Mouse (Mus musculus) liver, embryonic 11.5 days (tissue): ENCODE measurements at regions not wholly inside any gene's neighbourhood (a gene's known extent, or its start where the extent isn't known, plus 50 kb on each side); places are given as distances from the start of the nearest gene placed in this dataset.

ENCODE experiments used
- ATAC-seq: fragments of 200-750 bp; cut with Nextera tagmentation; replicated peaks from 2 replicates; pipeline ENCODE4 v1.8.0; 2017; ENCODE audit warnings: moderate number of reproducible peaks, mild to moderate bottlenecking, moderate TSS enrichment, moderate library complexity; ENCODE audit not compliant: low FRiP score
- DNase-seq: peaks from one replicate; pipeline ENCODE4 v3.0.0-alpha.2; 2017; ENCODE audit warnings: low spot score
- H3K27ac ChIP-seq: fragments of 300-500 bp; sonication (generic); 2 replicates; pipeline ENCODE4 v1.5.1; 2014; ENCODE audit warnings: mild to moderate bottlenecking, low read depth, low read length, control low read depth
- H3K27me3 ChIP-seq: fragments of 300-500 bp; sonication (generic); replicated peaks from 2 replicates; pipeline ENCODE4 v1.6.1; 2014; ENCODE audit warnings: low read length, mixed read lengths; ENCODE audit not compliant: control insufficient read depth, insufficient read depth
- H3K36me3 ChIP-seq: fragments of 300-500 bp; sonication (generic); 2 replicates; pipeline ENCODE4 v1.6.1; 2014; ENCODE audit warnings: mild to moderate bottlenecking, low read length, moderate library complexity, mixed read lengths; ENCODE audit not compliant: control insufficient read depth, insufficient read depth
- H3K4me1 ChIP-seq: fragments of 300-500 bp; sonication (generic); replicated peaks from 2 replicates; pipeline ENCODE4 v1.6.1; 2014; ENCODE audit warnings: low read length, mixed read lengths; ENCODE audit not compliant: control insufficient read depth, insufficient read depth
- H3K4me2 ChIP-seq: fragments of 300-500 bp; sonication (generic); 2 replicates; pipeline ENCODE4 v1.6.1; 2014; ENCODE audit warnings: mild to moderate bottlenecking, control low read depth, moderate library complexity
- H3K4me3 ChIP-seq: fragments of 300-500 bp; sonication (generic); 2 replicates; pipeline ENCODE4 v1.5.1; 2014; ENCODE audit warnings: low read depth, low read length, control low read depth
- H3K9ac ChIP-seq: fragments of 300-500 bp; sonication (generic); 2 replicates; pipeline ENCODE4 v1.6.1; 2014; ENCODE audit warnings: low read depth, low read length, control low read depth
- H3K9me3 ChIP-seq: fragments of 300-500 bp; sonication (generic); 2 replicates; pipeline ENCODE4 v1.6.1; 2016; ENCODE audit warnings: low read length, inconsistent platforms, mixed read lengths; ENCODE audit not compliant: control insufficient read depth
- WGBS: fragments of 180-500 bp; shearing (Covaris S2); extraction: QIAGEN DNeasy Blood & Tissue Kit; methylation state at CpG from one replicate; pipeline ENCODE4 v1.1.7; 2014; 5-methylcytosine and 5-hydroxymethylcytosine counted together

DNA sequence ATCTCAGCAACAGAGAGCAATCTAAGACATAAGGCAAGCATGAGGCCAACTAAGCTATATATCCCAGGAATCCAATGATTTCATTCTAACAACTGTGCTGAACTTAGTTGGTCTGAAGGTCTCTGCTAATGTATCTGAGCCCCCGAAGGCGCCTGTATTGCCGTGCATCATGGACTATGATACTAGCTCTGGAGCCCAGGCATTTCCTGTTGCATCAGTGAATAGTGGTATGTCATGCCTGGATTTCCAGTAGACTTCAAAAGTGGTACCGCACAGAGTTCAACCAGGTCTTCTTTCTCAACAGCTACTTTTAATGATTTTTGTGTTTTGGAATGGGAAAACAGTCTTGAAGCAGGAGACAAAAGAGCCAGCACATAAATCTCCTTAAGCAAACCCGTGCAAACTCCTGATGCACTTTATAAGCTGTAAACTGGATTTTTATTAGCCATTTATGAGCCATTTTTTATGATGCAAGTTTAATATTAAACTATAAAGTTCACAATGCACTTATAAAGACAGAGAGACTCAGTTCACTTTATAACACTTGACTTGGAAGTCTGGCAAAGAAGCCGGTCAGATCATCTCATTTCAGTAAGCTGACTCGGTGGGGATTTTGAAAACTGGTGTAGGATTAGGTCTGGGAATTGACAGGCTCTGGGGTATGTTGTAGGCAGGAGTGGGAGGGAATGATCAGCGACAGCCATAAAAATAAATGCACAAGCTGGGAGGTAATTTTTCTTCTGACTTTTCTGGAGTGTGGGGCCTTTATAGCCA, 646.8 kb upstream of the Auts2 start:
- Histone ChIP-seq H3K27ac (no peak overlapping the region), H3K36me3 (no peaks in the 10 kb centered on the region), H3K4me1 (no peaks in the 10 kb centered on the region), H3K4me3 (no peak overlapping the region), H3K4me2 (no peak overlapping the region), H3K9ac (no peak overlapping the region), H3K9me3 (no peaks in the 10 kb centered on the region), H3K27me3 (no peaks in the 10 kb centered on the region)
- ATAC-seq (no peak), DNase-seq (no peak)
- WGBS: 81% methylated on average over 8 of the region's 8 CpGs

DNA sequence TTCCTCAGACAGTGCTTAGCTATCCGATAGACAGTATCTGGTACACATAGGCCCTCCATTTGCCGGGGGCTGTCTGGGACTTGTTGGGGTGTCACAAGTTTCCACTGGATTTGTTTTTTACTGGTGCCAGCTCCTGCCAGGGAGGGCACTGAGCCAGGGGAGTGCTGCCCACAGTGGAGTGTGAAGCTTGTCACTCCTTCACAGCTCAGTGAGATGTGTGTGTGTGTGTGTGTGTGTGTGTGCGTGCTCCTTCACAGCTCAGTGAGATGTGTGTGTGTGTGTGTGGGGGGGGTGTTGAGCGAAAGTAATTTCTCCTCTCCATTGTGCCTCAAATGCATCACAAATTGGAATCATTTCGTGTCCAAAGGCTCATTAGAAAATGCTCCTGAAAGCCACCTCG, 632.5 kb upstream of the Auts2 start:
- ATAC-seq (no peak), DNase-seq (no peak)
- H3K36me3 ChIP-seq: no peaks in the 10 kb centered on the region
- no peaks in the 10 kb centered on the region for H3K27me3 ChIP-seq
- H3K9me3 ChIP-seq: no peaks in the 10 kb centered on the region
- WGBS: 80% methylated on average over 6 of the region's 6 CpGs
- H3K4me2 ChIP-seq: no peak overlapping the region
- no peak overlapping the region for H3K9ac ChIP-seq
- H3K4me1 ChIP-seq: no peaks in the 10 kb centered on the region
- H3K4me3 ChIP-seq: no peak overlapping the region
- no peak overlapping the region for H3K27ac ChIP-seq

DNA sequence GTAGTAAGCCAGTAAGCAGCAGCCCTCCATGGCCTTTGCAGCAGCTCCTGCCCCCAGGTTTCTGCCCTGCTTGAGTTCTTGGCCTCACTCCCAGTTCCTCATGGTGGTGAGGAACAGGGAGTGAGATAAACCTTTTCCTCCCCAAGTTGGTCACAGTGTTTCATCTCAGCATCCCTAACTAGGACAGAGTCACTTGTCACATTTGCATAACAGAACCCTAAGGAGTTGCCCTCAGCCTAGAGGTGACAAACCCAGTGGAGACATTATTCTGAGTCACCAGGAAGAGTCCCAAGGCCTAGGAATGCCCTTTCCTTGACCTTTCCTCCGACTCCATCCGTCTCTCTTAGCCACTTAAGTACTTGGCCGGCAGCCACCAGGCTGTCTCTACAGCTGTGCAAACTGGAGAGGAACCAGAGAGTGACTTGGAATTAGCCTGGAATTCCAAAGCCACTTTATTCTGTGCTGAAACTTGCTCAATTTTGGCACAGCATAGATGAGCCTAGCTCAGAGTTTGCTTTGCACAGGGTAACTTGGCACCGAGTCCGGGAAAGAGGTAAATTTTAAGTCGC, 630.1 kb upstream of the Auts2 start:
- Histone ChIP-seq H3K4me1 (no peaks in the 10 kb centered on the region), H3K4me2 (no peak overlapping the region), H3K4me3 (no peak overlapping the region), H3K9ac (no peak overlapping the region), H3K9me3 (no peaks in the 10 kb centered on the region), H3K27me3 (no peaks in the 10 kb centered on the region), H3K36me3 (no peaks in the 10 kb centered on the region), H3K27ac (no peak overlapping the region)
- DNase-seq (no peak), ATAC-seq (no peak)
- WGBS: 55% methylated on average over 6 of the region's 6 CpGs

DNA sequence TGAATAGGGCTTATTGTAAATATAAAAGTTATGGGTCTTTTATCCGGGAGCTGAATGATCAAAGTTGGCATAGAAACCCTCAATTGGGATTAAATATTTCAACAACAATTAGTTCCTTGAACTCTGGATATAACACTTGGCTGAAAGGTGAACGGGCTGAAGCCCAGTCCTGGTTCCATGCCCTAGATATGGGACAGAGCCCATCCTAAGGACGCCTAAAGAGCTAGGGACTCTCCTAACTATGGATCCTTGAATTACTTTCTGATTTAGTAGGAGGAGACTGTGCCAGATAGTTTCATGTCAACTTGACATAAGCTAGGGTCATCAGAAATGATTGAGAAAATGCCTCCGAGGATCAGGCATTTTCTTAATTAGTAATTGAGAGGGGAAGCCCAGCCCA, 629.5 kb upstream of the Auts2 start:
- Histone ChIP-seq H3K36me3 (no peaks in the 10 kb centered on the region), H3K27ac (no peak overlapping the region), H3K4me3 (no peak overlapping the region), H3K9me3 (no peaks in the 10 kb centered on the region), H3K9ac (no peak overlapping the region), H3K4me1 (no peaks in the 10 kb centered on the region), H3K27me3 (no peaks in the 10 kb centered on the region), H3K4me2 (no peak overlapping the region)
- ATAC-seq (no peak), DNase-seq (no peak)
- 79% methylated on average over 4 of the region's 4 CpGs for WGBS

DNA sequence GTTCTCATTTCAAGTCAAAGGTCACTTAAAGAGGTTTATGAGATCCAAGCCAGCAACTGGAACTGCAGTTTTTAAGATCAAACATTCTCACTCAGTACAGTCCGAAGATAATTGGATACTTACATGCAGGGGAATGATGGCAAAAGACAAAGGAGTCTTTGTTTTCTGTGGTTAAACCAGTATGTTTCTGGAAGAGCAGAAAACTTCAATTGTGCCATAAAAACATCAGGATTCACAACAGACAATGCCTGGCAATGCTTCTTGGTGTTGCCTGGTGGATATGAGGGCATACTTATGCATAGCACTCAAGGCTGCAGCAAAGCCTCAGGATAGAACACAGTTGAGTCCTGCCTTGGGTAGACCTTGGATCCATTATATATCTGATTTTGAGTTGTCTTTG, 628.1 kb upstream of the Auts2 start:
- Histone ChIP-seq H3K4me3 (no peak overlapping the region), H3K27me3 (no peaks in the 10 kb centered on the region), H3K4me1 (no peaks in the 10 kb centered on the region), H3K9me3 (no peaks in the 10 kb centered on the region), H3K27ac (no peak overlapping the region), H3K36me3 (no peaks in the 10 kb centered on the region), H3K4me2 (no peak overlapping the region), H3K9ac (no peak overlapping the region)
- no peak for DNase-seq
- no peak for ATAC-seq
- WGBS: 74% methylated on average over 1 of the region's 1 CpGs

DNA sequence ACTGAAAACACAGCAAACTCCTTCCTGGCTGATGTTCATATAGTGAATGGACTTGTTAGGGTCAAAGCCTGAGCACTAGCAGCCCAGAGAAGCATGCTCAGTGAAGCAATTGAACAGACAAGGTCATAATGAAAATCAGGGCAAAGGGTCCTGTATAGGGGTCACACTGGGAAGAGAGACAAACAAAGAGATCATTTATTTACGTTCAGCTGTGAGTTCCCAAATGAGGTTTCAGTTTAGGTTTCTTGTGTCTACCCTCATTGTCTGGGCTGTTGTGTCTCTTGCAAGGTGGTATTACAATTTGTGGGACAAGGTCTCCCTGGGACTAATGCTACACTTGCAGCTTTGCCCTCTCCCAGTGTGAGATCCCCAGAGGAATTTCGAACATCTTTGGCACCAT, 624.4 kb upstream of the Auts2 start:
- no peaks in the 10 kb centered on the region for H3K4me1 ChIP-seq
- no peaks in the 10 kb centered on the region for H3K36me3 ChIP-seq
- no peaks in the 10 kb centered on the region for H3K27me3 ChIP-seq
- H3K4me2 ChIP-seq: no peak overlapping the region
- DNase-seq: no peak
- WGBS: 65% methylated on average over 2 of the region's 2 CpGs
- no peak overlapping the region for H3K27ac ChIP-seq
- H3K9ac ChIP-seq: no peak overlapping the region
- no peaks in the 10 kb centered on the region for H3K9me3 ChIP-seq
- ATAC-seq: no peak
- H3K4me3 ChIP-seq: no peak overlapping the region

DNA sequence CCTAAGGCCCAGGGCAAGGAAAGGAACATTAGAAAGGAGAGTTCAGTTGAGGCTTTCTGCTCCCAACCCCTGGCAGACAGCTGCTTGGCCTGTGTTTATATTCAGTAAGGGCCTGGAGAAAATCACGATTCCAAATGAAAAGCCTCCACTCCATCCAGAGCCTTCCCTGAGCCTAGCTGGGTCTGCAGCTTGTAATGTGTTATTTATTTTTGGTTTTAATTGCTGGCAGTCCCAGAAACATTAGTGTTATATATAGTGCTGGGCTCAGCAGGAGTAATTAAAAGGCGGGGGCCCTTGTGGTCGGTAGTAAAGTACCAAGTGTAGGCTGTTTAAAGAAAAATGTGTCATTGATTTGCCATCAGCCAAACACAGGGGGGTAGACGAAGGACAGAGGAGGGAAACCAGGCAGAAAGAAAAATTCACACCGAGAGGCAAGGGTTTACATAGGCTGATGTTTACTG, 623.9 kb upstream of the Auts2 start:
- Histone ChIP-seq H3K9me3 (no peaks in the 10 kb centered on the region), H3K4me3 (no peak overlapping the region), H3K4me2 (no peak overlapping the region), H3K9ac (no peak overlapping the region), H3K4me1 (no peaks in the 10 kb centered on the region), H3K27ac (no peak overlapping the region), H3K27me3 (no peaks in the 10 kb centered on the region), H3K36me3 (no peaks in the 10 kb centered on the region)
- no peak for DNase-seq
- ATAC-seq: no peak
- WGBS: 34% methylated on average over 5 of the region's 5 CpGs

DNA sequence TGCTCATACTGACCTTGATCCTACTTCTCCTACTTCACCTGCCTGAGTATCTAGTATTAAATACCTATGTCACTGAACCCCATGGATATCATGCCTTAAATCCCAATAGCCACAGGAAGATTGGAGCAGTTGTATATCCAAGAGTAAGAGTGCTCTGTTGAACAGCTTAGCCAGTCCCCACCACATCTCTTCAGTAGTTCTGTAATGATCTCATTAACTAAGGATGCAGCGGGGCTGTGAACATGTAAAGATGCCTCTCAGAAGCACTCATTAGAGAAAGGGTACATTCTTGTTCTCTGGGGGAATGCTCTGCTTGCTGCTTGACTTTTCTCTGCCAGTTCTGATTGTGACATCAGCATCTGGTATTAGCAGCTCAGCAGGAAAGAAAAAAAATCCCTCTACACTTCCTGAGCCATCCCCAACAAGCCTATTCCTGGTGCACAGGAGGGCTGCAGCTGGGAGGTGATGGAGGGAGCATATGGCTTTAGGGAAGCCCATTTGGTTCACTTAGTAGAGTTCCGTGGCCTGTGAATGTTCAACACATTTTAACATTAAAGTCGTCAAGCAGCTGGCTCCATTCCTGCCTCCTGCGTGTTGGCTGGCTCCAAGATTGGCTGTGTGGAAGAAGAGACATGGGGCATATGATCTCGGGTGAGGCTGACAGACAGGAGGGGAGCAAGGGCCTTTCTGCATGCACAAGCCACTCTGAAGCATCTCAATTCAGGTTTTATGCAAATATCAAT, 613.1 kb upstream of the Auts2 start:
- DNase-seq (no peak), ATAC-seq (no peak)
- Histone ChIP-seq H3K9ac (no peak overlapping the region), H3K4me3 (no peak overlapping the region), H3K4me2 (no peak overlapping the region), H3K36me3 (no peaks in the 10 kb centered on the region), H3K9me3 (no peaks in the 10 kb centered on the region), H3K27ac (no peak overlapping the region), H3K27me3 (no peaks in the 10 kb centered on the region), H3K4me1 (no peaks in the 10 kb centered on the region)
- WGBS: 42% methylated on average over 5 of the region's 5 CpGs

DNA sequence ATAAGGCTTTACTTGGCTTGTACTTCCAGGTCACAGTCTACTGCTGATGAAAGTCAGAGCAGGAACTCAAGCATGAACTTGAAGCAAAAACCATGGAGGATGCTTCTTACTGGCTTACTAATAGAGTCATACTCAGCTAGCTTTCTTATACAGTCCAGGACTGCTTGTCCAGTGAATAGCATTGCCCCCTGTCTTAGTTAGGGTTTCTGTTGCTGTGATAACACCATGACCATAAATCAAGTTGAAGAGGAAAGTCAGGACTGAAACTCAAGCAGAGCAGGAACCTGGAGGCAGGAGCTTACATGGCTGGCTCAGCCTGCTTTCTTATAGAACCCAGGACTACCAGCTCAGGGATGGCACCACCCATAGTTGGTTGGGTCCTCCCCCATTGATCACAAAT, 602.9 kb upstream of the Auts2 start:
- H3K9me3 ChIP-seq: no peaks in the 10 kb centered on the region
- no peaks in the 10 kb centered on the region for H3K4me1 ChIP-seq
- ATAC-seq: no peak
- H3K27ac ChIP-seq: no peak overlapping the region
- H3K4me3 ChIP-seq: no peak overlapping the region
- no peak overlapping the region for H3K4me2 ChIP-seq
- no peak overlapping the region for H3K9ac ChIP-seq
- no peak for DNase-seq
- H3K27me3 ChIP-seq: no peaks in the 10 kb centered on the region
- H3K36me3 ChIP-seq: no peaks in the 10 kb centered on the region
